Mouse (Mus musculus) left cerebral cortex, postnatal 25 days (tissue): ENCODE measurements around the gene Olfr56. TPM values are rescaled to one million over a fixed set of nuclear protein-coding genes. Genes with fewer than 3 reads are reported as not detected.
A peak's percentile ranks its signal among the peaks of the same experiment; 100 is the strongest.
"Not testable (repeated sequence)": the region's sequence is repeated elsewhere in the genome, so short reads cannot be mapped to it uniquely, and the experiment has no call there.

Source experiments
- DNase-seq, 2 experiments: peaks; one replicate each; pipeline ENCODE4 v3.0.0; 2022; ENCODE audit warnings: low spot score in 2 of 2, mixed read lengths in 1 of 2
- intact Hi-C: fragments of 180-260 bp; cut with DNase I; formaldehyde crosslinking; loops from one replicate; pipeline ENCODE4 v1.15.1; 2025
- total RNA-seq, 2 experiments: library from RNA; stranded (reverse); gene quantifications; 2 replicates each; pipeline ENCODE4 v1.2.3; 2021

The Olfr56 gene
- total RNA-seq, 2 experiments from 2014 or later = not detected

GRCm38 (mm10) chr11:49051093-49051891 is 72.6 kb downstream of the Olfr56 start, which contains the start of gene 9930111J21Rik2:
Gene 9930111J21Rik2, minus strand, starts transcription at chr11:49051242.
- intact Hi-C loops = not testable (repeated sequence)

GRCm38 (mm10) chr11:49051894-49052293 is 73.2 kb downstream of the Olfr56 start:
- intact Hi-C loops, DNase-seq: not testable (repeated sequence)

More at GRCm38 (mm10) chr11:49051093-49051891, 72.6 kb downstream of the Olfr56 start, which contains the start of gene 9930111J21Rik2:
- not testable (repeated sequence) for DNase-seq

DNA sequence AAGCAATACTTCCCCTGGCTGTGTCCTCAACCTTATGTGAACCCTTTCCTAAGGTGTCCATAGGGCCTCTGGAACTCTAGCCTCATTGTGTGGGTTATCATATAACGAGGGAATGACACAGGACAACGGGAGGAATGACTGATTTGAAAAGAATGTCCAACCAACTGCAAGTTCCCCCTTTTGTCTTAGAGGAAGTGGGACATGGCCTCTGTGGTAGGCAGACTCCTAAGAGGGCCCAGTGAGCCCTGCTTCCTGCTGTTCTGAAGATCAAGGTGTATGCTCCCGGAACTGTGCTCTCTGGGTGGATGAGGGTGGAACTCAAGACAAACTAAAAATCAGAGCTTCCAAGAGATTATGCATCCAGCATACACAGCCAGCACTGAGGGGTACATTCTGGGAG is 81.4 kb downstream of the Olfr56 start:
- DNase-seq, intact Hi-C loops: not testable (repeated sequence)

- intact Hi-C loops, DNase-seq: not testable (repeated sequence)
Measured at GRCm38 (mm10) chr11:49061865-49062264, 83.2 kb downstream of the Olfr56 start.

DNA sequence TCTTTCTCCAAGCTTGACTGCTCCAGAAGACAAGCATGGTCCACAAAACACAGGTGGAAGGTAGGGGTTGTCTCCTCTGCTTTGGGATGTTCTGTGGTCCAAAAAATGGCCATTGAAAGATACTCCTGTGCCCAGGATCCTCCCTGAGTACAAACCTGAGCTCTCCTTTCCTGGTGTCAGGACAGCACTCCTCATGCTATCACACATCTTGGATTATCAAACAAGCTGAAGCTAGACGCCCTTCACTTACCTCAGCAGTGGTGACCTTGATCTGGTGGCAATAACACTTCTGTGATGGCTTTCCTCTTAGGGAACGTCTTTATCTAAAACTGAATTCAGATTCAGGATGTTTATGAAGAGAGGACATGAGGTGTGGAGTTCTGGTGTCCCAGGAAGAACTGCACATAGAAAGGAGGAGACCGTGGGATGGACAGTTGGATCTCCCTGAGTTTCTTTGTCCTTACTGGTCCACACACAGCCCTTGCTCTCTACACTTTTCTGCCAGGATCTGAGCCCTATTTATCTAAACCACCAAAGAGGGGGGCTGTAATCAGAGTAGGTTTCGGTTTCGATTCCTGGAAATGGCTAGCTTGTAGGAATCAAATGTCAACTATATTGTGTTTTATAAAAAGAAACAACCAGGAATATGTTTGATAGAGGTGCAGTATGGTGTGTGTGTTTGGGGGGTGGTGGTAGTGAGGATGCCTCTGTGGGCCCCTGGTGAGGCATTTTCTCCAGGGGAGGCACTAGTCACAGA is 85.2 kb downstream of the Olfr56 start, which contains the start of gene Tgtp2:
Gene Tgtp2 (minus strand): TSS at position 494 of the 757 bp plus-strand sequence.
- intact Hi-C loops = not testable (repeated sequence)

DNA sequence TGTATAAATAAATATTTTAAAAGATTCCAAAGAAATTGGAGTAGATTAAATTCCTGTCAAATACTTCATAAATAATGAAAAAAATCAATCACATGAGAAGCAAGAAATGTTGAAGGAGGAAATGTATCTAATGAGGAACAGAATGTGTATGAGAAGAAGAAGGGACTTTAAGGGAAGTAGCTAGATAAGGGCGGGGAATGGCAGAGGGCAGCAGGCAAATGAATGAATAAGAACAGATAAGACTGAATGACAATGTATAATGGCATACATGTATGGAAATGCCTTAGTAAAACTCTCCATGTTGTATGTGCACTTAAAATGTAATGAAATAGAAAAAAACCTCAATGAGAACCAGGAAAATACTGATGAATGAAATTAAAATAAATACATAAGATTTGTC is 89.7 kb downstream of the Olfr56 start:
- intact Hi-C loops = no loop called here

More for the DNA sequence above, 85.2 kb downstream of the Olfr56 start, which contains the start of gene Tgtp2:
- not testable (repeated sequence) for DNase-seq

GRCm38 (mm10) chr11:49076001-49076757 is 97.5 kb downstream of the Olfr56 start, which contains the start of gene Ifi47:
Gene Ifi47, plus strand, starts transcription at chr11:49076587.
- intact Hi-C loops = loop anchor here (5.0 kb wide), 1 partner anchor 79 kb away; no protein-coding TSS in a partner anchor
- not testable (repeated sequence) for DNase-seq

More for the DNA sequence above, 89.7 kb downstream of the Olfr56 start:
- no peak for DNase-seq

DNA sequence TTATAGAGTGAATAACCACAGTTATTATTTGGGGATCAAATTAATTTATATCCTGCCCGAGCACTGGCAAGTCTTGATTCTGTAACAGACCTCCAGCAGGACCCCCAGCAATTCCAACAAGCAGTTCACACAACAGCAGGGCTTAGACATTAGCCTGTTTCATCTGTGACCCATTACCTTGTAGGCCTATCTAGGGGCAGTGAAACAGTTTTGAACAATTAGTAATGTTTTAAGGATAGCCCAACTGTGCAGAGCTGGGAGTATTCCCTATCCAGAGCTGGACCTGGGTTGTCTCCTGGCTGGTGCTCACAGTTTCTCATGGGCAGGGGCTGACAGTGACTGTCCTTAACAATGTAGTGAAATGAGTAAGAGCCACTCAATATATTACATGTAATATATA is 98.3 kb downstream of the Olfr56 start:
- intact Hi-C loops = loop anchor here (5.0 kb wide), 1 partner anchor 80 kb away; no protein-coding TSS in a partner anchor
- DNase-seq = no peak

DNA sequence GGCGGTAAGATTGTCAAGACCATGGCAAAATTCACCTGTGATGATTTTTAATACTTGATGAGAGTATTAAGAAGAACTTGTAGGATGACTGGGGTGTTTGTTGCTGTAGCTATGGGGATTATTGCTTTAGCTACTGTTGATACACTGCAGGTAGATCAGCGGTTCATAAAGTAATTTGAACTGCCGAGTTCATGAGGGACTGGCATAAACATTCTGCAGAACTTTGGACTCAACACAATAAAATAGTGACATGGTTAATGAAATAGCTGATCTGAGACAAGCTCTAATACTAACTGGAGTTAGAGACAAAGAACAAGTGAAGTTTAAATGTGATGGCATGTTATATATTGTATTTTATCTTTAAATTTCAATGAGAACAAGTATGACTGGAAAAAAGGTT is 100.0 kb downstream of the Olfr56 start:
- DNase-seq = no peak
- intact Hi-C loops = loop anchor here (5.0 kb wide), 1 partner anchor 81 kb away; no protein-coding TSS in a partner anchor

DNA sequence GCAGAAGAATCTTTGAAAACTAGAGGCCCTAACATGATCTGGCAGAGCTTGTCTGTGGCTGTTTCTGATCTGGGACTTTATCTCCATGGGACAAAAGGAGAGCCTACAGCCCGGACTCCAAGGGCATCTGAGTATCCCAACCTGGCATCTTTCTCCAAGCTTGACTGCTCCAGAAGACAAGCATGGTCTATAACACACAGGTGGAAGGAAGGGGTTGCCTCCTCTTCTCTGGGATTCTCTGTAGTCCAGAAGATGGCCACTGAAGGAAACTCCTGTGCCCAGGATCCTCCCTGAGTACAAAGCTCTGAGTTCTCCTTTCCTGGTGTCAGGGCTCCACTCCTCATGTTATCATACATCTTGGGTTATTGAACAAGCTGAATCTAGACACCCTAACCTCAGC is 101.9 kb downstream of the Olfr56 start:
- DNase-seq = no peak
- intact Hi-C loops = no loop called here

- intact Hi-C loops = no loop called here
- DNase-seq = no peak
Measured at GRCm38 (mm10) chr11:49081356-49081755, 102.7 kb downstream of the Olfr56 start.

GRCm38 (mm10) chr11:49081886-49082285 is 103.2 kb downstream of the Olfr56 start:
- intact Hi-C loops = no loop called here
- DNase-seq = no peak

- intact Hi-C loops = no loop called here
- DNase-seq = peak; percentile 18 to 67
Measured at GRCm38 (mm10) chr11:49083146-49083545, 104.5 kb downstream of the Olfr56 start.

DNA sequence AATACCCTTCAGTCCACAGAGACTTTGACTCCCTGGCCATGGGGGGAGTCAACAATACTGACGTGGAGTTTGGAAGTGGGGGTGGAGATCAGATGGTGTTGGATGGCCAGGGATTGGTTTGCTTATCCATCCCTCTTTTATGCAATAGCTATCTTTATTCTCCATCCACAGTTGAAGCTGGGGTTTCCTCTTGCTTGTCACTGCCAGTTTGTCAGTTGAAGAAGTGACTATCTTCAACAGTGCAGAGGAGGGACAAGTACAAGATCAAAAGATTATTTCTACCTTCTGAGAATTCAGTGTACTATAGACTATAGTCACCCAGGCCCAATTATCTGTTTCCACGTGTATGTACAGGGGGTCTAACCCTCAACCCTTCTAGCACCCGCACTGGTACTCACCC is 105.1 kb downstream of the Olfr56 start:
- intact Hi-C loops = no loop called here
- no peak for DNase-seq

DNA sequence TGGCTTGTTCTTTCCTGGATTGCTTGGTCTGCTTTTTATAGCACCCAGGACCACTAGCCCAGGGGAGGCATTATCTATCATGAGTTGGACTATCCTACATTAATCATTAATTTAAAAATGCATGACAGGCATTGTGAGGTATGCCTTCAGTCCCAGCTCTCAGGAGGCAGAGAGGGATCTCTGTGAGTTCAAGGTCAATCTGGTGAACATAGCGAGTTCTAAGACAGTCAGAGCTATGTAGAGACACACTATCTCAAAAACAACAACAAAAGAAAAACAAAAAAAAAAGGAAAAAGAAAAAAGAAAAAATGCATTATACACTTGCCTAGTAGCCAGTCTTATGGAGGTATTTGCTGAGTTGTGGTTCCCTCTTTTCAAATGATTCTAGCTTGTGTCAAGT is 105.7 kb downstream of the Olfr56 start:
- intact Hi-C loops = no loop called here
- DNase-seq = no peak

DNA sequence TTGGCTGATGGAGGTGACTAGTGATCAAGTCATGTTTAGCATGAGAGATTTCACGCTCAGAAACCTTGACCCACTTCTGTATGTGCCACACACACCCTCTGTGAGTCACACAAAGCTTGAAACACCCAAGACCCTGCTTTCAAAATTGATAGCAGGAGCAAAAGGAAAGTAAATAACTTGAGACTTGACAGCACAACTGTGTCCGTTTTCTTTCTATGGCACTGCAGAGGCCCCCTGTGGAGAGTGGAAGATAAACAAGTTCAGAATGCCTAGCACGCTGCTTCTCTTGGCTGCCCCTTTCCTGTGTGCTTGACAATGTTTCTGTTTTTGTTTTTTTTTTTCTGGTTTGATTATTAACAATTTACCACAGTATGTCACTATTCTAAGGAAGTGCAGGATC is 106.2 kb downstream of the Olfr56 start:
- intact Hi-C loops = no loop called here
- DNase-seq = no peak

- intact Hi-C loops = no loop called here
- no peak for DNase-seq
Measured at GRCm38 (mm10) chr11:49086858-49087361, 108.2 kb downstream of the Olfr56 start.

GRCm38 (mm10) chr11:49087830-49088616 is 109.3 kb downstream of the Olfr56 start:
- intact Hi-C loops = no loop called here
- DNase-seq = no peak
